Mouse (Mus musculus): ENCODE measurements around the gene Rnf123.

The Rnf123 gene

DNA sequence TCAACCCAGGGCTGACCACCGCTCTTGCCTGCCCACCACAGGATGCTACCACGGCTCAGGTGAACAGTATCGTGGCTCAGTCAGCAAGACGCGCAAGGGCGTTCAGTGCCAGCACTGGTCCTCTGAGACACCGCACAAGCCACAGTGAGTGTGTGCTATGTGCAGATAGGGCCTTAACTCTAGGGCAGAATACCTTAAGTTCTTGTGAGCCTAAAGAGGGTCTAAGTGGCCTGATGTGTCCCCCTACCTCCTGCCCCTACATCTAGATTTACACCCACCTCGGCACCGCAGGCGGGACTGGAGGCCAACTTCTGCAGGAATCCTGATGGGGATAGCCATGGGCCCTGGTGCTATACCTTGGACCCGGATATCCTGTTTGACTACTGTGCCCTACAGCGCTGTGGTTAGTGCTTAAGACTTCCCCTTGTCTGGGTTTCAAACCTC lies at the start of gene Rnf123:
Gene Rnf123 (minus strand): TSS at position 359 of the 444 bp plus-strand sequence.
- in situ Hi-C loops (cut with MseI, MboI) = no loop called here

DNA sequence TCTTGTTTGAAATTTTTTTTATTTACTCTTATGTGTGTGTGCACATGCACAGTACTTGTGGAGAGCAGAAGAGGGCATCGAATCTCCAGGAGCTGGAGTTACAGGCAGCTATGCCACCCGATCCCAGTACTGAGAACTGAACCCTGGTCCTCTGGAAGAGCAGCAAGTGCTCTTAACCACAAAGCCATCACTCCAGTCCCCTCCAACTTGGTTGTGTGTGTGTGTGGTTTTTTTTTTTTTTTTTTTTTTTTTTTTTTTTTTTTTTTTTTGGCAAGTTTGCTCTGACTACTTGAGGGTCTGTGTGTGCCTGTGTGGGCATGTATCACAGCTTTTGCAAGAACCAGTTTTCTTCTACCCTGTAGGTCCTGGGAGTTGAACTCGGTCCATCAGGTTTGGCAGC lies 49.2 kb upstream of the Rnf123 start:
- in situ Hi-C loops (cut with MseI, MboI) = no loop called here

DNA sequence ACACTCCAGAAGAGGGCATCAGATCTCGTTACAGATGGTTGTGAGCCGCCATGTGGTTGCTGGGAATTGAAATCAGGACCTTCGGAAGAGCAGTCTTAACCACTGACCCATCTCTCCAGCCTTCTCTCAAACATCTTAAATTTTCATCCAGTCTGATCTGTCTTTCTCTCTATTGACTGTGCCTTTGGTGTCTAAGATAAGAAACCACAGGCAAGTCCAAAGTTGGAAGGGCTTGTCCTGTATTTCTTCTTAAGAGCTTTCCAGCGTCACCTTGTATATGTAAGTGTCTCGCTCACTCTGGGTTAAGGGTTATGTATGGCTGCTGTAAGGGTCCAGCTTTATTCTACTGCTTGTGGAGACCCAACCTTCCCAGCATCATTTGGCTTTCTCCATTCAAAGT lies 48.4 kb upstream of the Rnf123 start:
- in situ Hi-C loops (cut with MseI, MboI) = no loop called here

DNA sequence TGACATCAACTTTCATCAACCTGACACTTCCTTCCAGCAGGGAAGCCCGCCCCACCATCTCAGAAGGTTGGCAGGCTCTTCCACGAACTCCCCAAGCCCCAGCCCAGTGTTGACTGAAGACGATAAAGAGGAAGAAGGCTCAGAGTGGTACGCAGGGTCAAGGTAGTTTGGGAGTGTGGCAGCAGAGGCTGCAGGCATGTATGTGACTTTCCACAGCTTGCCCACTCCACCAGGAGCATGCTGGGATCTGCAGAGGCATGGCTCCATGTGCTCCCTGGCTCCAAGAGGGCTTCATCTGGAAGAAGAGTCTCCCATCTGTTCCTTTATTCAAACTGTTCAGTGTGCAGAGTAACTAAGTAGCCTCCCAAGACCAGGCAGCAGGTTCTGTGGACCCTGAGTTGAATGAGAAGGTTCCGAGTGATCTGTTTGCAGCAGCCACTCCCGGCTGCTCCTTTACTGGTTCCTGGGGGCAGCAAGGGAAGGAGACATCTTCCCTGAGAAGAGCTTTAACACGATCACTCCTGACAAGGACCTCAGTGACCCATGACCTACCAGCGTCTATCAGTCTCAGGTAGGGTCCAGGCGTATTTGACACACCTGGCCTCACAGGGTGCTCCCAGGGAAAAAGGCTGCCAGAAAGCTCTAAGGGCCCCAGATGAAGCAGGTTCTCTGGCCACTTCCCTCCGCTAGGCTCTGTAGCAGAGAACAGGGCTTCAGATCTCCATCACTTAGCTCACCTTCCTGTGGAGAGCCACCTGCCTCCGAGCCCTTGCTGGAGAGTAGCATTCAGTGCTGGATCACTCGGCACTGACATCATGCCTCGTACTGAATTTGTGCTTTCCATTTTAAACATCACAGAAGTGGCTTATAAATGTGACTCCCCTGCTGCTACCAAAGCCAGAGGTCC lies 46.1 kb upstream of the Rnf123 start:
- in situ Hi-C loops (cut with MseI, MboI) = no loop called here

DNA sequence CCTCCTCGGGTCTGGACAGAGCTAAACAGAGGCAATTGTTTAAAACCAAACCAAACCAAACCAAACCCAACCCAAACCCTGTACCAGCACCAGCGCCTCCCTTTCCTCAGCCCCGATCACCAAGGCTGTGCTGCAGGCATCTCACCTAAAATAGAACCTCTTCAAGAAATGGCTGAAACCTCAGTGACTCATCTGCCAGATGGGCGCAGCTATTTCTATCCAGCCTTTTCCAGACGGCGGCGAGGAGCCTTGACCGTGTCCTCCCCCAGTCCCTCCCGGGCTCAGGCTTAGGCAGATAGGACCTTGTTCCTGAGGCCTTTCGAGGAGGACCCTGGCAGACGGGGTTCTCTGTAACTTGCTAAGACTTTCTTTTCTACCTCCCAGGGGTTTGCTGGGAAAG lies 45.1 kb upstream of the Rnf123 start:
- in situ Hi-C loops (cut with MseI, MboI) = no loop called here

DNA sequence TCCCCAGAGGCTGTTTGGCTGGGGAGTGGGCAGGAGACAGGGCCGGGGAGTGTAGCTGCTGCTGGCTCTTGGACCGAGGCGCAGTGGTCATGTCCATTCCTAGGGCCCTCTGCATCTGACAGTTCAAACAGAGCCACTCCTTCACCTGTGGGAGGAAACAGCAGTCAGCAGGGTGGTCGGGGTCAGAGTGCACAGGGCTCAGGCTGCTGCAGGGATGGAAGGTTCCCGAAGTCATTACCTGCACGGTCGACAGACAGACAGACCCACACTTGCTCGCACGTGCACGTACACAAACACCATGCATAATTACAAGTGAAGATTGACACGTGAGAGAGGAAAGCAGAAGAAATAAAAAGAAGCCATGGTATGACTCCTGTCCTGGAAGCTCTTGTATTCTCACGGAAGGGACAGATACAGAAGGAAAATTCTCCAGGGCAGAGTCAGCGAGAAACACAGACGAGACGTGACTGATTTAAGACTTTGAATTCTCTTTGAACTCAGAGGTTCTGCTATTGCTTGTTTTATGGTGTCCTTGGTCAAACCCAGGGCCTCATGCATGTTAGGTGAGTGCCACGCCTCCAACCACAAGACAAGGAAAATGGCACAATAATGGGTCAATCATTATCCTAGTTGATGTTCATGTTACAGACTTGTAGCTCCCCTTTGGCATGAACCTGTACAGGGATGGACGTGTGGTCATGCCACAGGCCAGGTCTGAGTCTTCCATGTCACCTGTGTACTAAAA lies 43.5 kb upstream of the Rnf123 start:
- in situ Hi-C loops (cut with MseI, MboI) = no loop called here

DNA sequence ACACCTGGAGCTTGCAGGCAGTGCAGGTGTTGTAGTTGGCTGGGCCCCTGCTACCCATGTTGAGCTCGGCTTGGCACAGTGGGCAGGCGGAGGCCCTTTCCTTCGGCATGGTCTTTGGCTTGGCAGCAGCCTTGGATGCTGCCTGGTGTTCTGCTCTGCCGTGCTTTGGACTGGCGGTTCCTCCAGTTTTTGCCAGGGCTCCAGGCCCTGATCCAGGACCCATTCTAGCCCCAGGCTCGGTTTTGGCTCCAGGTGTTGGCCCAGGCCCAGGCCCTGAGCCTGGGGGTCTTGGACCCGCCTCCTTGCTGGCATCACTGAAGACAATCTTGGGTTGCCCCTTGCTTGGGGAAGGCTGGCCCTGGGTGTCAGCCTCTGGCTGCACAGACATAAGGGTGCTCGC lies 42.6 kb upstream of the Rnf123 start:
- in situ Hi-C loops (cut with MseI, MboI) = no loop called here

DNA sequence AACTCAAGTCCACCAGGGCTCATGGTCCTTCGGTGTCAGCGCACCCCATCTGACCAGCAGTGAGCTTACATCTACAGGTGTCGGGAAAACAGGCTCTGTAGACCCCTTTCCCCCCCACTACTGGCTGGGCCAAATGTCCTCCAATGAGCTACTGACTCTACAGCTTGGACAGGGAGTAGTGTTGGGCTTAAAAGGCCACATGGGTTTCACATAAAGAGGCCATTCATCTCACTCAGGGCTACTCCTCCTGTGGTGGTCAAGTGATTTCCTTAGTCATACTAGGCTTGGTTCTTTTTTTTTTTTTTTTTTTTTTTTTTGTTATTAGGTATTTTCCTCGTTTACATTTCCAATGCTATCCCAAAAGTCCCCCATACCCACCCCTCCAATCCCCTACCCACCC lies 40.8 kb upstream of the Rnf123 start:
- in situ Hi-C loops (cut with MseI, MboI) = no loop called here

DNA sequence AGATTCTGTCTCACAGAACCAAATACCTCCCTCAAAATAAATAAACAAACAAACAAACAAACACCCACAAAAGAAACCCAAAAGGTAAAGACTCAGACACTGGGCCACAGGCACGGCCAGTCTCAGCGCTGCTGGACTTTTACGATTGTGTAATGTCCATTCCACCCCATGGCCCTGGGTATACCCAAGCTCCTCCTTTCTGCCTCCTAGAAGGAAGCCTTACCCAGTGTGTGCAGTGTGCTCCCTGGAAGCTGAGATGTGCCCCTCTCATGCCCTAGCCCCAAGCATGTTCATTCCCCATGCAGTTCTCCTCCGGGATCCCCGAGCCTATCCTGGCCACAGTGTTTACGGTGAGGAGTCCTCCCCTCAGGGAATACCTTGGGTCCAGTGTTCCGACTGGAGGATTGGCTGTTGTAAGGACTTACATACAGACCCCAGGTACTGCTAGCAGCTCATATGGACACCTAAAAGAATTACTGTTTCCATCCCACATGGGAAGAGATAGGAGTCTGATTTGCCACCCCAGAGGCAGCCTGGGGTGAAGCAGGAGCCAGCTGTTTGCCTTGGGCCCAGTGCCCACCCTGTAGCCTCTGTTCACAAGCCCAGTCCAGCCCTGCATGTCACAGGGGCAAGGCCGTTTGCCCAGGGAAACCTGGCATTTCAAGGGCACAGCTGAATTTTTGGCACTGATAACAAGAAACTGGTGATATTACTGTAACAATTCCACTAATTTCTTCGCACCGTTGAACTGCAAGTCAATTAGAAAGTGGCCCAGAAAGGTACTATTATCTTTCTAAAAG lies 38.2 kb upstream of the Rnf123 start:
- in situ Hi-C loops (cut with MseI, MboI) = no loop called here

DNA sequence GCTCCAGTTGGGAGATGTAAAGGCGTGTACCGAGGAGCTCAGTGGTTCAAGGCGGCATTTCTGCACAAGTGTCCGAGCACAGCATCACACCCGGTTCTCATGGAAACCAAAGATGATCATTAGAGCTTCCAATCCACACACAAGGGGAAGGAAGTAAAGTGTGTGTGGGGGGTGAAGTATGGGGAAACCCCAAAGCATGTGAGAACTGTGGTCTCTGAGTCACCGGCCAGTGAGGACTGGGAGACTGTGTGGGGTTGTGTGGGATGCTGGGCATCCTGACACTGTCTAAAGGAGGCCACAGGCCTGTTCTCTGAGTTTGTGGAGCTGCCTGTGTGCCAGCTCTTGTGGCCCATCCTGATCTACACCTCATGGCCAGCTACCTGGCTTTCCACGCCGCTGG lies 37.5 kb upstream of the Rnf123 start:
- in situ Hi-C loops (cut with MseI, MboI) = no loop called here

DNA sequence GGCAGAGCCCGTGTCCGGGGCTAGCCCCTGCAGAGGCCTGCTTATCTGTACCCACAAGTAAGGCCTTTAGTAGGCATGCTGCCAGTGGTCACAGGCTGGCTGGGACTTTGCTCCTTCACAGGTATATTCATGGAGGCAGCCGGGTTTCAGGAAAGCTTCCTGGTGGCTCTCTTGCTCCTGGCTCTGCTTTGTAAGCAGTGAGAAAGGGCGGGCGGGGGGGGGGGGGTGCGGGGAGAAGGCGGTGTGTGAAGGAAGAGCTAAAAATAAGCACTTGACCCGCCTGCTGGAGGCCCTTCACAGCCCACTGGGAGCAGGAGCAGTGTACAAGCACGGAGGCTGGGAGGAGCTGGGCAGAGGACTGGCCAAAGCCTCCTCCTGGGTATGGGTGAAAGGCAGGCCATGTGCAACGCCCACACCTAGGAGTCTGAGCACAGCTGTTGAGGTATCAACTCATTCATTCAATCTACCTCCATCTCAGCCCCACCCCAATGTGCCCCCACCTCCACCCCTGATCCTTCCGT lies 36.8 kb upstream of the Rnf123 start:
- in situ Hi-C loops (cut with MseI, MboI) = no loop called here

DNA sequence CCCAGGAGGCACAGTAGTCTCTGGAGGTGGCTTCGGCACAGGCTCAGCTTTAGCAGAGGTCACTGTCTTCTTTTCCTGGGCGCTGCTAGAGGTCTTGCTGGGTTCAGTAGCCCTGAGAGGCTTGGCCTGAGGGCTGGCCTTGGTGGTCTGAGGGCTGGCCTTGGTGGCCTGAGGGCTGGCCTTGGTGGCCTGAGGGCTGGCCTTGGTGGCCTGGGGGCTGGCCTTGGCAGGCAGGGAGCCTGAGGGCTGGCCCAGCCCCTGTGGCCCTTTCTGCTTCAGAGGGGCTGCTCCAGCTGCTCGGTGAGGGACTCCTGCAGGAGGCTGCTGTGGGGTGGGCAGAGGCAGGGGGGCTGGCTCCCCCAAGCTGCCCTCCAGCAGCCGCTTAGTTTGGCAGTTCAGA lies 34.0 kb upstream of the Rnf123 start:
- in situ Hi-C loops (cut with MseI, MboI) = no loop called here

DNA sequence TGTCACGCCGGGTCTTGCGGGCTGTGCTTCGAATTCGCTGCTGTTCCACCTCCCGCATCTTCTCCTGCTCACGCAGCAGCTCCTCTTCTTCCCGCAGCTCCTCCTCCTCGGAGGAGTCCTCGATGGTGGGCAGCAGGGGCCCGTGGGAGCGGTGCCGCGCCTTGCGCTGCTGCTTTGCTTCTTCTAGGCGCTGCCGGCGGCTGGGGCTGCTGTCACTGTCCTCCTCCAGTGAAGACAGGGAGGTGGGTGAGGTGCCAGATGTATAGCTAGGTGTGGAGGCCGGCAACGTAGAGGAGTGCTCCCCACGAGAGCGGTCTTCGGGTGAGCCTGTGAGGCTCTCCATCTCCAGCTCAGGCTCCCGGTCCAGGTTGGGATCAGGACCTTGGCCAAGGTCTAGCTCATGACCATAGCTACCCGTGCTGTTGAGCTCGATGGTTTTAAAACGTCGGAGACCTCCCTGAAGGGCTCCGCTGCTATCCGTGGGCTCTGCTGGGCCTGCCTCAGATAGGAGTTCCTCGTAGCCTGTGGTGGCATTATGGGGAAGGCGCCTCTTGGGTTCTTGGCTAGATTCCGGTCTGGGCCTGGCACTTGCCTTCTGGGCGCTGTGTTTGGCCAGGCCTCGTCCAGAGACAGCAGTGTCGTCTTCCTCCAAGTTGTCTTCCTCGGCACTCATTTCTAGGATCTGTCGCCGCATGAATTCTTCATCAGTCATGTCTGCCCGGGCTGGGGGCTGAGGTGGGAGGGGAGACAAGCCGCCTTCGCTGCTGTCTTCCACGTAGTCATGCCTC lies 32.3 kb upstream of the Rnf123 start:
- in situ Hi-C loops (cut with MseI, MboI) = no loop called here

DNA sequence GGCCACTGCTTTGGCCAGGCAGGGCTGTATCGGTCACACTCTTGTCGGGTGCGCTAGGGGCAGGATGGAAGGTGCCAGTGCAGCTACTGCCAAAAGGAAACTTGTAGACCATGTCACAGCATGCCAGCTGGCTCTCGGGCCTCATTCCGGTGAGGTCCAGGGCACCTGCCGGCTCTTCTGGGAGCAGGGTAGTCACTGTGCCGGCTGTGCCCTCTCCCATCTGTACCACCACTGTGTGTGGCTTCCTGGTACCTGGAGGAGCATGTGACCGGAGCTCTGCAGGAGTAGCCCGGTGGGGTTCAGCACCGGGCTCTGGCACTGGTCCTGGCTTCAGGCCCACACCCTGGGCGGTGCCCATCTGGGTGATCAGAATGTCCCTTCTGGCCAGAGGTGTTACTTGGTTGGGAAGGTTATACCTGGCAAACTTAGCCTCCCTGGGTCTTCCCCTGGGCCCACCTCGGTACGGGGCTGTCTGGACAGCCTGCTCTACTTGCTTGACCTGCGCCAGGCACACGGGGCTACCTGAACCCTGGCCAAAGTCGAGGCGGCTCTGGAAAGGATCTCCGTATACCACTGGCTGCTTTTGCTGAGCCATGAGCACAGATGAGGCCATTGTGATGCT lies 29.7 kb upstream of the Rnf123 start:
- in situ Hi-C loops (cut with MseI, MboI) = no loop called here

DNA sequence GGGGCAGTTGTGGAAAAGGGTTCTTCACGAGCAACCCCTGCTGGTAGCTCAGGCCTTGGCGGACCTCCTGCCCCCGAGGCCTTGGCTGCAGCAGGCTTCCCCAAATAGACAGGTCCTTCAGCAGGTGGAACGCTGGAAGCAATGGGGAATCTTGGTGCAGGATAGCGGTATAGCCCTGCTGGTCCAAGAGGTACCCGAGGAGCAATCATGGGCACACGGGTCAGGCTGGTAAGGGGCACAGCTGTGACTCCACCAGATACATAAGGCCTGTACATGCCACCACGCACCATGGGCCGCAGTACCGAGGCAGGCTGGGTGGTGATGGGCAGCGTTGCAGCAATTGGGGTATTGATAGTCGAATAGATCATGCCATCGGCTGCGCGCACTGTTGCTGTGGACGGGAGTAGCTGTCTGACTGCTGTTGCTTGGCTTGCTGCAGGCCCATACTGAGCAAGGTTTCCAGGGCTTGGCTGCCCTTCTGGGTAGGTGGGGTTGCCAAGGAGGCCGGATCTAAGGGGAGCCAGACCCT lies 28.5 kb upstream of the Rnf123 start:
- in situ Hi-C loops (cut with MseI, MboI) = no loop called here

DNA sequence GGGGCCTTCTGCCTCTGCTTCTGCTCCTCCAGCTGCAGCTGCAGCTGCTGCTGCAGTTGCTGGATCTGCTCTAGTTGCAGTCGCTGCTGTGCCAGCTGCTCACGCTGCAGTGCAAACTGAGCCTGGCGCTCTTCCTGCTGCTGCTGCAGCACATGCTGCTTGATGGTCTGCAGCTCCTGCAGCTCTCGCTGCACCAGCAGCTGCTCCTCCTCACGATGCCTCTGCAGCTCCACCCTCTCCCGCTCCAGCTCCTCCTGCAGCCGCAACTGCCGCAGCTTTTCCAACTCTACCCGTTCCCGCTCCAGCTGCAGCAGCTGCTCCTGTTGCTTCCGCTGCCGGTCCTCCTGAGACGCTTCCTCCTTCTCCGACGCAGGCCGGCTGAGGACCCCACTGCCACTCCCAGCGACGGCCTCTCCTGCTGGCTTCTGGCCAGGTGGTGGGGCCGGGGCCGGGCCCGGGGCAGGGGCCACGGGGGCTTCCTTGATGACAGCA lies 28.0 kb upstream of the Rnf123 start:
- in situ Hi-C loops (cut with MseI, MboI) = no loop called here

DNA sequence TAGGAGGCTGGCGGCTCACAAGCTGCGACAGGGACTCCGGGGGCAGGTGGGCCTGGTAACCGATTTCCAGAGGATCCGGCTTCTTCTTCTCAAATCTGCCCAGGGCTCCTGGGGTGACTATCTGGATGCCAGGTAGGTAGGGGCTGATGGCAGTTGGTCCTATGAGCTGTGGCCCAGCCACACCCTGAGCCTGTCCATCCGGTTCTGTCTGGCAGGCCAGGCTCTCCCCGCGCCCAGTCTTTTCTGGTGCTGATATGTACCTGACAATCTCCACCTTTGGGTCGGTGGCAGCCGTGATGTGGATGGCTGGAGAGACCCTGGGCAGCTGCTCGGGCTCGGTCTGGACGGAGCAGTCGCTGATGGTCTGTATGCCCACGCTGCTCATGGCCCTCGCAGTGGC lies 27.0 kb upstream of the Rnf123 start:
- in situ Hi-C loops (cut with MseI, MboI) = no loop called here

DNA sequence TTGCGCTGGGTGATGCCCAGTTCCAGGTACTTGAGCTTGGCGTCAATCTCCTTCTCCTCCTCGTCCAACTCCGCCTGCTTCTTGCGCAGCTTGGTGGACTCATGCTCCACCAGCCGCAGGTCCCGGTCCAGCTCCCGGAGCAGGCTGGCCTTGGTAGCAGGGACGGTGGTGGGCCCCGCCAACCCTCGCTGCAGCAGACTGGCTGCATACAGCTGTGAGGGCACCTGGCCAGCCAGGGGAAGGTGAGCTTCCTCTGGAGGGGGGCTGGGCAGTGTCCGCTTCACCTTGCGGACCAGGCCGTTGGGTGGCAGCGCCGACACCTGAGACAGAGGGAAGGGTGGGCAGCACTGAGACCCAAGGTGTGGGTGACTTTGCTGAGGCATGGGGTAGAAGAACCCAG lies 24.7 kb upstream of the Rnf123 start:
- in situ Hi-C loops (cut with MseI, MboI) = no loop called here

DNA sequence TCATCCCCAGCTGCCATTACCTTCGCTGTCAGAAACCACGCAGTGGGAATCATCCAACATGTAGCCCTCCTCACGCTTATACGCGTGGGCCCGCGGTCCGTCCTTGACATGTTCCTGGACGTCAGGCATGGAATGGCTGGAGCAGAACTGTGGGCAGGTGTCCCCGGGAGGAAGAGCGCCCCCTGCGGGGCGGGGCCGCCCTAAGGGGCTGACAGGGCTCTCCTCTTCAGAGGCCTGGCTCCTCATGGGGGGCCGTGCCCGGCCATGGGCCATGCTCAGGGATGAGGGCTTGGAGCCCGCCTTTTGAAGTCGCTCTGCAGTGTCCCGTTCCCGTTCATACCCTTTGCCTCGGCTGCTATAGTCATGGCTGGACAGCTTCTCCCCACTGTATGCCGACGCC lies 22.9 kb upstream of the Rnf123 start:
- in situ Hi-C loops (cut with MseI, MboI) = no loop called here

DNA sequence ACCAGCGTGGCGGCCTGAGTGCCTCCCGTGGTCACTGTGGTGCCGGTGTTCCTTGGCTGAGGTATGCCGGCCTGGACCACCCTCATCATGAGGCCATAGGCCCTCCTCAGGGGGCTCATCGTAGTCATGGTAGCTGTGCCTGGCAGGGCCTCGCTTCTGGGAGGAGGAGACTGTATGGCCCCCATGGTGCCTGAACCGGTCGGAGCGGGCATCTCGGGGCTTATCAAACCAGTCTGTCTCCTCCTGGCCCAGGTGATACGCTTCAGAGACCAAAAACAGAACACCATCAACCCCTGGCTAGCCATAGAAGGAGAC lies 22.4 kb upstream of the Rnf123 start:
- in situ Hi-C loops (cut with MseI, MboI) = no loop called here
